Mouse (Mus musculus) kidney, adult 2 months (tissue): ENCODE results near the gene Zfp580.

Experiments used
- CTCF ChIP-seq: fragments of 200-500 bp; conservative IDR thresholded peaks from 2 replicates; pipeline ENCODE4 v1.5.1; 2011; ENCODE audit warnings: low read depth, mild to moderate bottlenecking, control low read depth, low read length, moderate library complexity, mixed read lengths; ENCODE audit not compliant: insufficient read depth, insufficient read length
- POLR2A ChIP-seq: fragments of 200-500 bp; IDR thresholded peaks from one replicate; pipeline ENCODE4 v1.6.1; 2011; ENCODE audit warnings: low read depth, low read length, control low read depth

DNA sequence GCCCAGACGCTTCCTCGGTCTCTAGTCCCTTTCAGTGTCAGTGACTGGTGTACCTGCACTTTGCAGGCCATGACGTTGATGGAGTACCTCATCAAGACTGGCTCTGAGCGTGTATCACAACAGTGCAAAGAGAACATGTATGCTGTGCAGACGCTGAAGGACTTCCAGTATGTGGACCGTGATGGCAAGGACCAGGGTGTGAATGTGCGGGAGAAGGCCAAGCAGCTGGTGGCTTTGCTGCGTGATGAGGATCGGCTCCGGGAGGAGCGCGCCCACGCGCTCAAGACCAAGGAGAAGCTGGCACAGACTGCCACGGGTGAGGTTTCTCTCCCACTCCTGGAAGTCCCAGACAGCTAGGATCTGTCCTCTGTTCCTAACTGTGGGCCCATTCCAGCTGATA, 38.5 kb downstream of the Zfp580 start:
- no peak for TF ChIP-seq CTCF
- TF ChIP-seq POLR2A, result no peak
